7 mouse cellular contexts compared by ENCODE assay signal in the genomic region with DNA sequence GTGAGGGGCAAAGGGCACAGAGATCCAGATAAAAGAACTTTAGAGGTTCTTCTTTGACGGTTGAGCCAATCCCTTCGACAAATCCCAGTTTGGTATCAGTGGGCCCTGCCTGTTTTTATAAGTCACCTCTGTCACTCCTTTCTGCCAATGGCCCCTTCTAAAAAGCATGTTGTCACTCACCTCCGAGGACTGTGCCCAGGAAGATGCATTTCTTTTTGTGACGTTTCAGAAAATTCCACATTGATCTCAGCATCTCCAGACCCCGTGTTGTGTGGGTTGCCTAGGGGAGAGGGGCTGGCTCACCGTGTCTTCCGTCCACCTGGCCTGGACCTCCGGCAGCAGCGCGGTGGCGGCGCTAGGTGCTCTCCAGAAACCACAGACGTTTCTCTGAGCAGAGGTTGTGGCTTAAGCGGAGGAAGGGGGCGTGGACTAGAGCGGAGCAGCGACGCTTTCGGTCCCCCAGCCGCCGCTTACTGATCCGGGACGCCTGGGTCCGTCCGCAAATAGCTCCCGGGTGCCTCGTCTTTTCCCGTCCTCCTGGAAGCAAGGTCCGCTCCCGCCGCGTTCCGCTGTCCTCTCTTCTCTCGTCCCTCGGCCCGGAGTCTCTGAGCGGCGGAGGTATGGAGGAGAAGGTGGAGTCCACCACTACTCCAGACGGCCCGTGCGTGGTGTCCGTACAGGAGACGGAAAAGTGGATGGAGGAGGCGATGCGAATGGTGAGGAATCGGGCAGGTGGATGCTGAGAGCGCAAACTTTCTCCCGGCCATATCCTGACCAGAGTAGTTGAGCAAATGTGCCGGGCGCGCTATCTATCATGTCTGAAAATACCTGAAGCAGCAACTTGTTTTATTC. TPM values are rescaled to one million over a fixed set of nuclear protein-coding genes. Genes with fewer than 3 reads are reported as not detected.
A peak's percentile ranks its signal among the peaks of the same experiment; 100 is the strongest.
DNase-seq lines count a peak whose midpoint lies in the region; ATAC-seq and TF ChIP-seq lines count a peak whose summit lies in the region.

Adat2 (plus strand) TSS at position 249 of the 852 bp plus-strand sequence.
Pex3 (minus strand) TSS at position 497 of the 852 bp plus-strand sequence.

- no peak for TF ChIP-seq CTCF in heart, adult 2 months (IDR thresholded peaks at IDR 0.05)

- peak within 1 kb of the TSS; percentile 41; the same call in 1 of the 2 replicates for H3K27ac ChIP-seq in embryonic facial prominence, embryonic 12.5 days
- peak within 1 kb of the TSS; percentile 79 for H3K27ac ChIP-seq in heart, adult 2 months
- peak within 1 kb of the TSS; percentile 65 for H3K27ac ChIP-seq in limb, embryonic 13.5 days
- peak within 1 kb of the TSS; percentile 65 for H3K27ac ChIP-seq in midbrain, embryonic 16.5 days (ENCODE audit: low read length)

- H3K36me3 ChIP-seq in embryonic facial prominence, embryonic 12.5 days = no peaks in the 10 kb centered on the region
- H3K36me3 ChIP-seq in heart, adult 2 months (ENCODE audit: control insufficient read depth, insufficient read depth, low read length) = no peaks in the 10 kb centered on the region
- 0 out of 2 replicates have a peak, but pooled peaks cover 3% of the 10 kb centered on the region for H3K36me3 ChIP-seq in limb, embryonic 13.5 days
- H3K36me3 ChIP-seq in midbrain, embryonic 16.5 days (ENCODE audit: control insufficient read depth, insufficient read depth, low read length) = no peaks in the 10 kb centered on the region

- TF ChIP-seq POLR2A in heart, adult 2 months (IDR thresholded peaks at IDR 0.05; ENCODE audit: insufficient read depth, low read depth, low read length) = peak; percentile 79

- H3K9me3 ChIP-seq in embryonic facial prominence, embryonic 12.5 days = no peaks in the 10 kb centered on the region
- H3K9me3 ChIP-seq in limb, embryonic 13.5 days = no peaks in the 10 kb centered on the region
- no peaks in the 10 kb centered on the region for H3K9me3 ChIP-seq in midbrain, embryonic 16.5 days (replicated peaks; ENCODE audit: control insufficient read depth, low read length, poor library complexity, severe bottlenecking)

- TF ChIP-seq EP300 in heart, adult 2 months (IDR thresholded peaks at IDR 0.05; ENCODE audit: insufficient read depth, low read depth, low read length) = no peak

- DNase-seq in adrenal gland, postnatal 25 days = peak; percentile 90
- peak; percentile 90 to 93 for DNase-seq in heart, adult 2 months
- DNase-seq in kidney, adult 8-10 months = peak; percentile 88
- peak; percentile 91 to 92 for DNase-seq in spleen, postnatal 10 days (ENCODE audit: low spot score in 2 of 2)

- H3K27me3 ChIP-seq in embryonic facial prominence, embryonic 12.5 days = no peaks in the 10 kb centered on the region
- H3K27me3 ChIP-seq in heart, adult 2 months (ENCODE audit: control insufficient read depth, insufficient read depth, low read length) = no peaks in the 10 kb centered on the region
- no peaks in the 10 kb centered on the region for H3K27me3 ChIP-seq in limb, embryonic 13.5 days
- no peaks in the 10 kb centered on the region for H3K27me3 ChIP-seq in midbrain, embryonic 16.5 days (ENCODE audit: control insufficient read depth, insufficient read depth, low read depth, low read length)

- intact Hi-C loops in heart, adult 2 months (cut with DNase I) = loop anchor here (5.0 kb wide), 1 partner anchor 414 kb away; the partner anchor contains the start of gene Hivep2

- H3K9ac ChIP-seq in embryonic facial prominence, embryonic 12.5 days = peak within 1 kb of the TSS; percentile 69
- H3K9ac ChIP-seq in heart, adult 2 months (ENCODE audit: low read depth, low read length) = peak within 1 kb of the TSS; percentile 86
- peak within 1 kb of the TSS; percentile 82 for H3K9ac ChIP-seq in limb, embryonic 13.5 days
- H3K9ac ChIP-seq in midbrain, embryonic 16.5 days (ENCODE audit: low read depth, low read length) = peak within 1 kb of the TSS; percentile 86

- H3K79me2 ChIP-seq in heart, adult 2 months (replicated peaks; ENCODE audit: control insufficient read depth, insufficient read depth, low read length) = 0 out of 2 replicates have a peak, but pooled peaks cover 2% of the 10 kb centered on the region

- H3K4me3 ChIP-seq in embryonic facial prominence, embryonic 12.5 days = peak within 1 kb of the TSS; percentile 56
- peak within 1 kb of the TSS; percentile 58 for H3K4me3 ChIP-seq in heart, adult 2 months
- H3K4me3 ChIP-seq in limb, embryonic 13.5 days = peak within 1 kb of the TSS; percentile 72
- peak within 1 kb of the TSS; percentile 85 for H3K4me3 ChIP-seq in midbrain, embryonic 16.5 days (ENCODE audit: low read depth, low read length)

- WGBS in embryonic facial prominence, embryonic 12.5 days = under 1% methylated on average over 51 of the region's 51 CpGs
- WGBS in heart, adult 2 months = under 1% methylated on average over 51 of the region's 51 CpGs
- under 1% methylated on average over 51 of the region's 51 CpGs for WGBS in limb, embryonic 13.5 days
- WGBS in midbrain, embryonic 16.5 days = under 1% methylated on average over 51 of the region's 51 CpGs

- H3K4me2 ChIP-seq in embryonic facial prominence, embryonic 12.5 days (replicated peaks) = peak within 1 kb of the TSS; percentile 63
- H3K4me2 ChIP-seq in limb, embryonic 13.5 days (replicated peaks) = peak within 1 kb of the TSS; percentile 78
- H3K4me2 ChIP-seq in midbrain, embryonic 16.5 days (ENCODE audit: low read length) = peak within 1 kb of the TSS; percentile 80

- peak; percentile 93 for ATAC-seq in embryonic facial prominence, embryonic 12.5 days (ENCODE audit: insufficient number of reproducible peaks, insufficient read depth, low FRiP score, low TSS enrichment)
- peak; percentile 94 for ATAC-seq in limb, embryonic 13.5 days (ENCODE audit: low FRiP score, low read depth)
- ATAC-seq in midbrain, embryonic 16.5 days = peak; percentile 96

- H3K4me1 ChIP-seq in embryonic facial prominence, embryonic 12.5 days = peaks cover 3% of the 10 kb centered on the region; the same call in 1 of the 2 replicates
- H3K4me1 ChIP-seq in heart, adult 2 months (ENCODE audit: control insufficient read depth, insufficient read depth, low read length) = no peaks in the 10 kb centered on the region; the same call in 1 of the 2 replicates
- H3K4me1 ChIP-seq in limb, embryonic 13.5 days = peaks cover 6% of the 10 kb centered on the region
- peaks cover 12% of the 10 kb centered on the region for H3K4me1 ChIP-seq in midbrain, embryonic 16.5 days (ENCODE audit: control insufficient read depth, insufficient read depth, low read length)

RNA-seq across cellular contexts. Expression of gene Adat2, which starts in this region (rescaled TPM):
- total RNA-seq in adrenal gland, postnatal 25 days (2021) = 3.6 and 3.7 TPM in 2 replicates
- polyA plus RNA-seq in embryonic facial prominence, embryonic 12.5 days (2016; fragmentation: Nextera tagmentation; extraction: Ambion mirVana) = 4.1 and 5.1 TPM in 2 replicates
- 1 to 10 TPM; 2.1 to 2.8 TPM for total RNA-seq in heart, adult 2 months (2021)
- polyA plus RNA-seq in heart, adult 2 months (2012; rRNA removed) = 2.8 and 3.7 TPM in 2 replicates
- 4.5 and 5.0 TPM in 2 replicates for polyA plus RNA-seq in limb, embryonic 13.5 days (2015; fragmentation: Nextera tagmentation; extraction: Ambion mirVana)
- polyA plus RNA-seq in midbrain, embryonic 16.5 days (2015; fragmentation: Nextera tagmentation; extraction: Ambion mirVana) = 1.1 and 1.4 TPM in 2 replicates

RNA-seq across cellular contexts. Expression of gene Pex3, which starts in this region (rescaled TPM):
- total RNA-seq in adrenal gland, postnatal 25 days (2021) = 29.9 and 32.9 TPM in 2 replicates
- polyA plus RNA-seq in embryonic facial prominence, embryonic 12.5 days (2016; fragmentation: Nextera tagmentation; extraction: Ambion mirVana) = 25.6 and 26.7 TPM in 2 replicates
- total RNA-seq in heart, adult 2 months (2021) = 10 to 100 TPM; 16.6 to 19.0 TPM
- polyA plus RNA-seq in heart, adult 2 months (2012; rRNA removed) = 11.5 and 22.6 TPM in 2 replicates
- 26.9 and 29.8 TPM in 2 replicates for polyA plus RNA-seq in limb, embryonic 13.5 days (2015; fragmentation: Nextera tagmentation; extraction: Ambion mirVana)
- 29.5 and 34.2 TPM in 2 replicates for polyA plus RNA-seq in midbrain, embryonic 16.5 days (2015; fragmentation: Nextera tagmentation; extraction: Ambion mirVana)

Comparison
In these comparisons a context has a peak if more than half of its experiments do, and no peak if none do; other contexts are left out.
1. Peak in every context shown above with its lines: DNase-seq, ATAC-seq, H3K4me3 ChIP-seq and H3K27ac ChIP-seq.